Mouse (Mus musculus) spleen, adult 2 months (tissue): ENCODE data around the gene Cpb2. TPM values are rescaled to one million over a fixed set of nuclear protein-coding genes. Genes with fewer than 3 reads are reported as not detected.
A peak's percentile ranks its signal among the peaks of the same experiment; 100 is the strongest.

ENCODE experiments used
- DNase-seq, 2 experiments: peaks; one replicate each; pipeline versions ENCODE4 v3.0.0 to v3.0.0-alpha.2; 2012 to 2021; ENCODE audit warnings: low spot score in 2 of 2, low read depth in 1 of 2
- H3K27ac ChIP-seq: fragments of 200-500 bp; 2 replicates; pipeline ENCODE4 v1.5.1; 2012; ENCODE audit warnings: low read length, inconsistent platforms; ENCODE audit not compliant: insufficient read depth
- H3K27me3 ChIP-seq: fragments of 200-500 bp; 2 replicates; pipeline ENCODE4 v1.6.1; 2012; ENCODE audit warnings: mild to moderate bottlenecking, moderate library complexity, low read length, inconsistent platforms; ENCODE audit not compliant: control insufficient read depth, insufficient read depth
- H3K36me3 ChIP-seq: fragments of 200-500 bp; 2 replicates; pipeline ENCODE4 v1.6.1; 2012; ENCODE audit warnings: mild to moderate bottlenecking, low read length, inconsistent platforms; ENCODE audit not compliant: control insufficient read depth, insufficient read depth
- H3K4me1 ChIP-seq: fragments of 200-500 bp; 2 replicates; pipeline ENCODE4 v1.6.1; 2011; ENCODE audit warnings: inconsistent platforms; ENCODE audit not compliant: control insufficient read depth, insufficient read depth, insufficient read length
- H3K4me3 ChIP-seq: fragments of 200-500 bp; 2 replicates; pipeline ENCODE4 v1.5.1; 2011; ENCODE audit warnings: mild to moderate bottlenecking, inconsistent platforms; ENCODE audit not compliant: insufficient read depth, insufficient read length; ENCODE audit errors: extremely low read depth
- CTCF ChIP-seq: fragments of 200-500 bp; IDR thresholded peaks from 2 replicates; pipeline ENCODE4 v1.5.1; 2011; ENCODE audit warnings: mild to moderate bottlenecking, inconsistent platforms; ENCODE audit not compliant: insufficient read depth, insufficient read length, insufficient replicate concordance; ENCODE audit errors: extremely low read depth
- POLR2A ChIP-seq: fragments of 200-500 bp; IDR thresholded peaks from 2 replicates; pipeline ENCODE4 v1.6.1; 2011; ENCODE audit warnings: low read depth, low read length, inconsistent platforms
- WGBS: fragments of 180-500 bp; shearing (Covaris S2); methylation state at CpG from one replicate; pipeline ENCODE4 v1.1.7; 2018; 5-methylcytosine and 5-hydroxymethylcytosine counted together
- polyA plus RNA-seq: library from polyadenylated mRNA; depleted of rRNA; stranded (reverse); fragments of >200 nt; gene quantifications from 2 replicates; pipeline ENCODE4 v1.2.3, GENCODE M21; 2012

Cpb2 gene
- polyA plus RNA-seq, 1 experiment: not detected

DNA sequence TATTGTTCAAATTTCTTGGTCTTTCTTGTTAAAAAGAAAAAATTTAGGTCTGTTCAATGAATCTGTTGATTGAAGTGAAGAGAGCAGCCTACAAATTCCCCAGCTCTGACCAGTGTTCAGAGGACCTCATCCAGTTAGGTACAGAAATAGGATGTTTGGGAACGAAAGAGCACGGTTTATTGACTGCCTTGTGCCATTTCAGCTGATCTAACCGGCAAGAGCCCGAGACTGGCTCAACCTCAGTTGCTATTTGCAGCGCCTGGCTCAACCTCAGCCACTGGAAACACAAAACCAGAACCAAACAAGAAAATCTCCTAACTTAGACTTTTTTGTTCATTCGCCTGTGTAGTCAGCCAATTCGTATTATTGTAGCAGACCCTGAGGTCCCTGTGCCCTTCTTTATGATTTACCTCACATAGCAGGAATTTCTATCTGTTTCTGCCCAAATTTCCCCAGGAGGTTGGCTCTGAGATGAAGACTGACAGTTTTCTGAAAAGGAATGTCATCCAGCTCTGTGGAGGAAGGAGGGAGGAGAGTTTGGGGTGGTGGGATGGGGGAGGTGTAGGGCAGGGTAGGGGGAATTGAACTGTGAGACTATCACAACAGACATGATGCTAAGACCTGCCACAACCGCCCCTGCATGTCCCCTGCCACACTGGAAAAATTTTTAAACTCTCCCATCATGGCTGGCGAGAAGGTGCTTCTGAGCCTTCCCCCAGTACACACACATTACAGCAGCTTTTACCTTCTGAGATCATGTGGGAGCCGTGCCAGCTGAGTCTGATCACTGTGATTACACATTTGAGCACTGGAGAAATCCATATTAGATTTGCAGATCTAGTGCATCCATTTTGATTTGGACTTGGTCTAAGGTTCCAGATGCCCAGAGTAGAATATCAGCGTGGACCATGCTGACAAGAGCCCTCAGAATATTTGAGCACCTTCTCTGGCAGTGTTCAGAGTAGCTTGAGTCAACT lies 4.2 kb downstream of the Cpb2 start:
- H3K27ac ChIP-seq: no peak overlapping the region
- 83% methylated on average over 11 of the region's 11 CpGs for WGBS
- TF ChIP-seq POLR2A (no peak), CTCF (no peak)

DNA sequence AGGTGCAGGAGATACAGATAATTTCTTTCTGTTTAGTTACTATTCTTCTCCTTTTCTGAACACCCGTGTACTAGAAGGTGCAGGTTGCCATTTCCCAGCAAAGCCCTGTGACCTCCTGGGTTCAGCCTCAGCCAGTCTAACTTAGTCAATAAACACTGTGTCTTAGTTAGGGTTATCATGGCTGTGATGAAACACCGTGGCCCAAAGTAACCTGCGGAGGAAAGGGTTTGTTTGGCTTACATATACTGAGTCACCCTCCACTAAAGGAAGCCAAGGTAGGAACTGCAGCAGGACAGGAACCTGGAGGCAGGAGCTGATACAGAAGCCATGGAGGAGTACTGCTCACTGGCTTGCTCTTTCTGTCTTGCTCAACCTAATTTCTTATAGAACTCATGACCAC lies 8.3 kb downstream of the Cpb2 start:
- TF ChIP-seq CTCF: no peak
- no peak for TF ChIP-seq POLR2A
- Histone ChIP-seq H3K4me3 (no peak overlapping the region), H3K27ac (no peak overlapping the region), H3K27me3 (no peaks in the 10 kb centered on the region), H3K4me1 (no peaks in the 10 kb centered on the region), H3K36me3 (no peaks in the 10 kb centered on the region)
- no peak for DNase-seq
- 87% methylated on average over 3 of the region's 3 CpGs for WGBS

More for the DNA sequence above, 4.2 kb downstream of the Cpb2 start:
- Histone ChIP-seq H3K4me3 (no peak overlapping the region), H3K4me1 (no peaks in the 10 kb centered on the region), H3K36me3 (no peaks in the 10 kb centered on the region), H3K27me3 (no peaks in the 10 kb centered on the region)
- DNase-seq: no peak

DNA sequence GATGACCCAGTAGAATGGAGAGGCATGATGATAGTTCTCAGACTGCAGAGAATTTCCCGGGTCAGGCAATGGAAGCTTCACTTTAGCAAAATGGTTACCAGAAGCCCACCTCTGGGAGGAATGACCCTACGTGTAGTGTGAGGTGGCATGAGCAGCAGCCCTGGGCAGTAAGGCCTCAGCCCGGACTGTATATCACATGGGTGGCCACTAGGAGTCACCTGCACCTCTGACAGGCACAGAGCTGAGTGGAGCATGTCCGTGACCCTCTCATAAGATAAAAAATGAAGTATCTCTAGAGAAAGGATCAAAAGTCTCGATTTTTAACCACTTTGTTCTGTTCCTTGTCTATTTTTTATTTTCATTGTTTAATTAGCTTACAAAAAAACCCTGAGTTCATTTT lies 14.4 kb downstream of the Cpb2 start:
- H3K27me3 ChIP-seq: no peaks in the 10 kb centered on the region
- DNase-seq: no peak
- WGBS: 51% methylated on average over 5 of the region's 5 CpGs
- no peak overlapping the region for H3K27ac ChIP-seq
- no peak overlapping the region for H3K4me3 ChIP-seq
- no peaks in the 10 kb centered on the region for H3K4me1 ChIP-seq
- TF ChIP-seq CTCF: peak; percentile 4; the same call in 1 of the 2 replicates
- no peak for TF ChIP-seq POLR2A
- H3K36me3 ChIP-seq: no peaks in the 10 kb centered on the region

DNA sequence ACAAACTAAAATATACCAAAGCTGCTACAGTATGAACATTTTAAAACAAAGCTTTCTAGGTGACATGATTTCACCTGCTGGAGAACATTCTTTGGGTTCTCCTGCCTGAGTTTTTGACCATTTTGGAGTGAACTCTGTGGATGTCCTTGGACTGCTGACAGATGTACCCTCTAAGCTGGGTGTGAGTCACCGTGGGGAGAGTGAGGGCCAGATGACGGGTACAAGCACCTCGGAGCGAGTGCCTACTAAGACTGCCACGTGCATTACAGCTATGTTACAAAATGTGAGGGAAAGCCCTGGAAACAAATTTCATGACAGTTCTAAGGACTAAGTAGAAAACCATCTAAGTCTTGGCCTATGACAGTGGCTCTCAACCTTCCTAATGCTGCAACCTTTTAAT lies 27.4 kb downstream of the Cpb2 start:
- Histone ChIP-seq H3K36me3 (no peaks in the 10 kb centered on the region), H3K4me1 (no peaks in the 10 kb centered on the region), H3K27ac (no peak overlapping the region), H3K4me3 (no peak overlapping the region), H3K27me3 (no peaks in the 10 kb centered on the region)
- 83% methylated on average over 5 of the region's 5 CpGs for WGBS
- no peak for DNase-seq
- TF ChIP-seq POLR2A (no peak), CTCF (no peak)

DNA sequence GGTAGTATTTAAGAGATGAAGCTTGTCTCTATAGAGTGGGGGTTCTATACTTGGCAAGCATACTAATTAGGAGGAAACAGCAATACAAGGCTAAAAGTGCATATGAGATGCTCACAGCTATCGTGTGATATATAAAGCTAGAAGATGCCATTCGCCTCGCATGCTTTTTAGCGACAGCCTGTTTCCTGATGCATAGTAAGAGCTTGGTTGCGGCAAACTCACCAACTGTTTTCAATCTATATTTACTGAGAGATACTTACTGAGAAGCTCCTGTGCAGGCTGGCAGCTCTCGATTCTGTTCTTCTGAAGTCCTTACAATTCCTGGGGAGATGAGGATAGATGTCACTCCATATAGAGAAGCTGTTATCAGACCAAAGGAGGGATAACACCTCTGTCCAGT lies 37.6 kb downstream of the Cpb2 start:
- H3K36me3 ChIP-seq: no peaks in the 10 kb centered on the region
- peaks cover 2% of the 10 kb centered on the region; the same call in 1 of the 2 replicates for H3K4me1 ChIP-seq
- no peak overlapping the region for H3K27ac ChIP-seq
- TF ChIP-seq POLR2A (no peak), CTCF (no peak)
- WGBS: 83% methylated on average over 6 of the region's 6 CpGs
- DNase-seq: no peak
- H3K27me3 ChIP-seq: no peaks in the 10 kb centered on the region; the same call in 1 of the 2 replicates
- no peak overlapping the region for H3K4me3 ChIP-seq

DNA sequence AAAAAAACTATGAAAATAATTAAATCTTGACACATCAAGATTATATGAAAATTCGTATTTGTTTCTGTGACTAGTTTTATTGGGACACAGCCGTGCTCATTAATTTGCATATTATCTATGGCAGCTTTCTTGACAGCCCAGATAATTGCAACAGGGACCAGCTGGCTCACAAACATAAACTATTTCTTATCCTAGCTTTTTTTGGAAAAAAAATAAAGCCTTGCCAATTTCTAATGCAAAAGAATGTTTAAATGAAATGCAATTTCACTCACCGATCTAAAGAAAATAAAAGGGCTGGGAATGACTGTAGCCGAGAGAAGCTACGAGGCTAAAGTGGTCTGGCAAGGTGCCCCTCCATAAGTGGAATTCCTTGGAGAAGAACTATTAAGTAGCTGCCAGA lies 38.3 kb downstream of the Cpb2 start:
- Histone ChIP-seq H3K36me3 (no peaks in the 10 kb centered on the region), H3K4me3 (no peak overlapping the region), H3K27ac (no peak overlapping the region), H3K27me3 (no peaks in the 10 kb centered on the region; the same call in 1 of the 2 replicates), H3K4me1 (peaks cover 4% of the 10 kb centered on the region; the same call in 1 of the 2 replicates)
- WGBS: 77% methylated on average over 5 of the region's 5 CpGs
- TF ChIP-seq POLR2A (no peak), CTCF (no peak)
- DNase-seq: no peak

DNA sequence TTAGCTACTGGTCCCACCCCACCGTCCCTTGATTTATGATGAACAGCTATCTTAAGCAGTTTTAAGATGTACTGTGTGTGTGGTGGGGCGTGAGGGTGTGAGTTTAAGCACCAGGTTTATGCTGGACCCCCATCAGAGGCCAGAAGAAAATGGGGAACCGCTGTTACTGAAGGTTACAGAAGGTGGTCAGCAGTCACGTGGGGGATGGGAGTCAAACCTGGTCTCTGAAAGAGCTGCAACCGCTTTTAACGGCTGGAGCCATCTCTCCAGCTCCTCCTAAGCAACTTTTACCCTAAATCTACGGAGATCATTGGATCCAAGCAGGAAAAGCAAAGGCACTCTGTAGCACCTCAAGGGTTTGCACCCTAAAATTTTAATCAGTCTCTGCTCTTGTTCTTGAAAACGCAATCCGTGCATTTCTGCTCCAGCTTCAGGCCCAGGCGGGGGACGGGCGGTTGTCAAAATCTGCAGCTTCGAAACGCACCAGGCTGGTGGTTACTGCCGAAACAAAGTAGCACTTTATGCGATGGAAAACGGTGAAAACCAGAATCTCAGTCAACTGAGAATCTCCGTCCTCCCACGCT lies 41.6 kb downstream of the Cpb2 start:
- H3K4me1 ChIP-seq: peaks cover 4% of the 10 kb centered on the region
- no peak for DNase-seq
- 7% methylated on average over 19 of the region's 19 CpGs for WGBS
- peak overlapping the region; percentile 69; the same call in 1 of the 2 replicates for H3K27ac ChIP-seq
- peak overlapping the region; percentile 91 for H3K4me3 ChIP-seq
- no peaks in the 10 kb centered on the region for H3K36me3 ChIP-seq
- H3K27me3 ChIP-seq: no peaks in the 10 kb centered on the region; the same call in 1 of the 2 replicates
- TF ChIP-seq CTCF (no peak), POLR2A (no peak)
